ENCODE assay signal across 13 mouse cellular contexts in the genomic region with DNA sequence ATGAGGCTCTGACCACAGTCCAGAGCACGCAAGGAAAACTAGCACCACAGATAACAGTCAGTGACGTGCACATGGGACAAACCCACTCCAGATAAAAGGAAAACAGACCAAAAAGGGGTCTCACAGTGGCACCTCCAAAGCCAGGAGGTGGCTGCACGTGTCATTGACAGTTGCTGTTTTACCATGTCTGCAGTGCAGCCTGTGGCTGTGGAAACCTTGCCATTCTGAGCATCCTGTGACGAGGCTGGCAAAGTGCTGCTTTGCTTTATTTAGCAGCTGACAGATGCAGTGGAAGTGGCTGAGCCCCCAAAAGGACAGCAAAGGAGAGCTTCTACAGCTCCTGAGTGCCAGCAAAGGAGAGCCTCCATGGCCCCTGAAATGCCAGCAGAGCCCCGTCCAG.
DNase-seq lines count a peak whose midpoint lies in the region; ATAC-seq lines count a peak whose summit lies in the region.
"Had no signal": no experiment of that assay in that cellular context is flagged by ENCODE, and none has a peak within 500 bp of the region (broad histone marks: within the 10 kb centered on the region; RNA-seq: fewer than 3 reads in every experiment).

No protein-coding gene starts in this region.

- 87% methylated on average over 5 of the region's 5 CpGs for WGBS in limb, embryonic 10.5 days

- peaks cover 5% of the 10 kb centered on the region; the same call in 1 of the 2 replicates for H3K36me3 ChIP-seq in limb, embryonic 10.5 days

- H3K27ac ChIP-seq in limb, embryonic 10.5 days = no peak overlapping the region
- H3K27ac ChIP-seq: forebrain, embryonic 10.5 days; kidney, postnatal 0 days; limb, embryonic 13.5 days had no signal

- no peak for ATAC-seq in inflammation-experienced regulatory T-cells, adult 6 months
- ATAC-seq: lung, postnatal 0 days; midbrain, embryonic 16.5 days had no signal

- H3K4me3 ChIP-seq in limb, embryonic 10.5 days = no peak overlapping the region
- H3K4me3 ChIP-seq: forebrain, embryonic 10.5 days; limb, embryonic 13.5 days had no signal

- no peaks in the 10 kb centered on the region for H3K9me3 ChIP-seq in limb, embryonic 10.5 days (replicated peaks)
- H3K9me3 ChIP-seq: forebrain, embryonic 10.5 days; limb, embryonic 13.5 days had no signal

- H3K4me1 ChIP-seq in limb, embryonic 10.5 days = no peaks in the 10 kb centered on the region
- H3K4me1 ChIP-seq: forebrain, embryonic 10.5 days; limb, embryonic 13.5 days had no signal

- intact Hi-C loops in left cerebral cortex, postnatal 4 days (cut with DNase I) = no loop called here

- H3K27me3 ChIP-seq in limb, embryonic 10.5 days (ENCODE audit: low read depth, poor library complexity, severe bottlenecking) = peaks cover 18% of the 10 kb centered on the region; the same call in 1 of the 2 replicates
- H3K27me3 ChIP-seq: limb, embryonic 13.5 days had no signal

- peak; percentile 55 to 72 for DNase-seq in left cerebral cortex, adult 18-20 months (ENCODE audit: low spot score in 2 of 2)
- no peak for DNase-seq in left cerebral cortex, postnatal 4 days
- DNase-seq in heart, adult 8-10 months (ENCODE audit: low spot score) = peak; percentile 51
- peak; percentile 66 for DNase-seq in layer of hippocampus, adult 9-11 months
- DNase-seq in telencephalon, adult 2 months (ENCODE audit: low read depth, low spot score) = peak; percentile 74
- DNase-seq in limb, embryonic 10.5 days (ENCODE audit: low spot score) = no peak
- DNase-seq in kidney, adult 8-10 months = no peak

Comparison
In these comparisons a context has a peak if more than half of its experiments do, and no peak if none do; other contexts are left out.
1. DNase-seq: peak in left cerebral cortex, adult 18-20 months (2 of 2), heart, adult 8-10 months (single experiment), layer of hippocampus, adult 9-11 months (single experiment) and telencephalon, adult 2 months (single experiment); none in left cerebral cortex, postnatal 4 days (single experiment), limb, embryonic 10.5 days (single experiment) and kidney, adult 8-10 months (0 of 2).